Mouse (Mus musculus) cerebellum, adult 9-10 months (tissue): ENCODE data around the gene Cdk14.

ENCODE experiments used
- DNase-seq: peaks from one replicate; pipeline ENCODE4 v3.0.0; 2022

Cdk14 gene

DNA sequence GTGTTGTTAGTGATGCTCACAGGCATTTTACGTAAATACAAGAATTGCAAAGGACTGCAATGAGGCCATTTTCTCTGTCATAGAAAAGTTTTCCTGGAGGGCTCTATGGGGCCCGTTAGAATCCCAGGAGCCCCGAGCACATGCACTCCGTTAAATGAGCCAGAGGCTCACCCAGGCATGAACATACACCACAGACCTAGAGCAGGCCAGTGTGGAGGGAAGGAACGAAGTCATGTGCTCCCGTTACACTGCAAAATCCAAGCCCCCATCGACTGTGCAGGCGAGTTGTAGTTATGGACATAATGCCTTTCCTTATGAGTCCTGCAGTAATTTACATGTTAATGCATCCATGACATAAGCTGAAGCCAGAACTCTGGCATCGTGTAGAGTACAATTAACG is 244.1 kb downstream of the Cdk14 start:
- DNase-seq = no peak

GRCm38 (mm10) chr5:5175611-5176010 is 244.5 kb downstream of the Cdk14 start:
- DNase-seq = no peak

DNA sequence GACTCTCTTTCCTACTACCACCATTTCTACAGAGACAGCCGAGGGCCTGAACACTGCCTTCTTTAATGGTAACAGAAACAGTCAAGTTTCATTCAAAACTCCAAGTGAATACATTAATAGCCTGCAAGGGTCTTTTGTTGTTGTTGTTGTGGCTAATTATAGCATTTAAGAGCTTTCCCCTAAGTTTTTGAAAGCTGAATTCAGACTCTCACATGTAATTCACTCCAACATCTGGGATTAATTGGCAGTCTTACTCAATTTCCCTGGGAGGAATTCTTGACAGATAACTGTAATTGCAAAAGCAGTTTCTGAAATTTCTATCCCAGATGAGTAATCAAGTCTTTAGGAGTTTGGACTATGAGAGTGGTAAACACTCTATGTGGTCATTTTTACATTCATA is 245.0 kb downstream of the Cdk14 start:
- DNase-seq = no peak

DNA sequence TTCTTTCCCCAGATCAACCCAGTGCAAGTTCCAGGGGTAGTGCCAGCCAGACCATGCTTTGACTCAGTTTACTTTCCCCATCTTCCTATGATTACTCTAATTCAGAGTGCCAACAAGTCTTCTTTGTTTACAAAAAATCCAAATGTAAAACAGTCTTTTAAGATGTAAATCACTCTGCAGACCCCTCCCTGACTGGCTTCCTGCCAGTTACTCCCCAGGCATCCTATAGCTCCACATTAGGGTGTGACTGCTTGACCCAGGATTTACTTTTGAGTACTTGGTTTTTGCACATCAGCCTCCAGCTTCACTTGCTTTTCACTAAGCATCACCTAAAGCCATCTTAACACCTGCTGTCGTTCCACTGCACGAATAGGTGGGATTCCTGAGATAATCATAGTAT is 254.0 kb downstream of the Cdk14 start:
- no peak for DNase-seq

DNA sequence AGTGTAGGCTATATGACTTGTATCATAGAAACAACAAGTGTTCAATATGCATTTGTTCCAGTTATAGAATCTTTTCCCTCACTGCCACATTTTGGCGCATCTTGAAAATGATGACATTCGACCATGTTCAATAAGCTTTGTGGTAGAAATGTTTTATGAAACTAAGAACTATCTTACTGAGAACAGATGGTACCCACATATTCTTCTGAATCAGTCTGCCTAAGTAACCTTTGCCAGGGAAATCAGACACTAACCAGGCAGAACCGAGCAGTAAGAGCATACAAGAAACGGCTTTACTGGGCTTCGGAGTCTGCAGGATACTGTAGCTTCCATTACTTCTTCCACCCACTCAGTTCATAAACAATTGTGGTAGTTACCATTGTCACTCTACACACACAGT is 255.8 kb downstream of the Cdk14 start:
- no peak for DNase-seq

DNA sequence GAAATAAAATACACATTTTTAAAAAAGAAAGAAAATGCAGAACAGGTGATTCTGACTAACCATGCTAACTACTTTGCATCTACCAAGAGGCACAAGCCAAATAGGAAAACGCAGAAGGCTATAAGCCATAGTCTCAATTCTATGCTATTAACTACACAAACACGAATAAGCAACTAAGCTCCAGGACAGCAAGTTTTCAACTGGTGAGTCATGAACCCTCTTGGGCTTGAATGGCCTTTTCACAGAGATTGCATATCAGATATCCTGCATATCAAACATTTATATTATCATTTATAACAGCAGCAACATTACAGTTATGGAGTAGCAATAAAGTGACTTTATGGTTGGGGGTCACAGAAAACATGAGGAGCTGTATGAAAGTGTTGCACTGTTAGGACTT is 256.3 kb downstream of the Cdk14 start:
- no peak for DNase-seq

DNA sequence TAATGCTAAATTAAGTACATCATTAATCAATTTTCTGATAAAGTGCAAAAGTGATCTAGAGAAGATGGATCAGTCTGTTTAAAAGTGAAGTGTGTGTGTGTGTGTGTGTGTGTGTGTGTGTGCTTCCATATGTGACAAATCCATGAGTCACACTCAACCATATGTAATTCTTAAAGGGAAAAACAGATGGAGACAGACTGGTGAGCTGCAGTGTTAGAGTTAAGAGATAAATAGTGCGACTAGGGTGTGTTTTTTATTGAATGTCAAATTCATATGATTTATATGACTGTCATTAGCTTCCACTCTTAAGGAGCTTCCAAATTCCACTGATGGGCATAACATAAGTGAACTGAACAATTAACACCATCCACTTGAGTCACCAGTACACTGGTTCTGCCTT is 260.6 kb downstream of the Cdk14 start:
- no peak for DNase-seq

DNA sequence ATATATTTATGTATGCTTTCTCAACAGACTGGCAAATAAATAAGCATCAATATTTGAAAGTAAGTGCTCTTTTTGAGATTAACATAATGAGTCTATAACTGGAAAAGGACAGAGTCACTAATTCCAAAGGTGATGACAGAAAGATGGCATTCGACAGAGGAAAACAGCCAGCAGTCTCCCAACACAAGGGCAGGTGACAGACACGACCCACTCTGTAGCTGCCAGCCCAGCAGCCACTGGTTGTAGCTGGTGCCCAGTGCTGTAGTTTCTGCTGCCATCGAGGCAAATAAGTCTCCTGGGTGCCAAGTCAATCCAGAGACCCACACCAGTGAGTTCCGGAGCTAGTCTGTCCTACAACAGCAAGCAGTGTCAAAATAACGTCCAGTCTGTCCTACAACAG is 280.3 kb downstream of the Cdk14 start:
- DNase-seq = no peak

- DNase-seq = no peak
These were observed 285.1 kb downstream of the Cdk14 start for GRCm38 (mm10) chr5:5134905-5135511.

DNA sequence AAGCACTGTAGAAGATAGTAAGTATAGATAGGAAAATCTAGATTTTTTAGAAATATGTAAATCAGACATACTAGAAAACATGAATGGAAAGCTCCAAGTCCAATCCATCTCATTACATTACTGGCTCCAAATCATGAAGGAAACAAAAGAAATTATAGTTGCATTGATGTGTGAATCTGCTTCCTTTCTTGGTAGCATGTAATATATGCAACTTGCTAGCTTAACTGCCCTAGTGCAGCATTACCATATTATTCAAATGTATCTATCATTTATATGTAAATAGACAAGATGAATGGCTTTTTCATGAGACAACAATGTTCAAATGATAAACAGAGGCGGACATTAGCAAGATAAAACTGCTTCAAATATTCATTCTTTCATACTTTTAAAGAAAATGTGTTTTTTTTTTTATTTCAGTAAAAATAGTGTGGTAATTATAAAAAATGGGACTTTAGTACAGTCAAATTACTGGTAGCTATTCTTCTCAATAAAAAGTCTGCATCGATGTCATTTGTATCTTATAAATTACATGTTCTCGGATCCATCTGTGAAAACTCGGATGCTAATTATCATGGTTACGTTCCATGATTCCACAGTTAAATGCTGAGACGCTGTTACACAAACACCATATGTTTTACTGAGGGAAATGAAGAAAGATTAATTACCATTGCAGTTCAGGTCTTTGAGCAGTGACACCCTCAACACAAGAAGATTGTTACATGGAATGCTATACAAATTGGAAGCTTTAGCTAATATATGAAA is 285.8 kb downstream of the Cdk14 start:
- no peak for DNase-seq

- no peak for DNase-seq
These were observed 291.3 kb downstream of the Cdk14 start for GRCm38 (mm10) chr5:5128852-5129251.

DNA sequence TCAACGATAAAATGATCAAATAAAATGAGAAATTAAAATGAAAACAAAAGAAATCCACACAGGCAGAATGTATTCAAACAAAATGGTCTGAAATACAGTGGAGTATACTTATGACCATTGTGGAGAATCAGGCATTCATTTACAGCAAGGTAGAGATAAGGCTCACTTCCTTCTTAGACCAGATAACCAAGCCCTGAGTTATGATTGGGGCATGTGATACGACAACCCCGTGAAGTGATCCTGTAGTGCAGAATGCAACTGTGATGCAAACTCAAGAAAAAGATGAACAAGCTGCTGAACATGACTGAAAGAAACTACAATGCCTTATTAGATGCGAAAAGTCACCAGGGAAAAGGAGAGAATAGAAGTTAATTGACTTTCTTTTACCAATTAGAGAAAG is 295.5 kb downstream of the Cdk14 start:
- no peak for DNase-seq

DNA sequence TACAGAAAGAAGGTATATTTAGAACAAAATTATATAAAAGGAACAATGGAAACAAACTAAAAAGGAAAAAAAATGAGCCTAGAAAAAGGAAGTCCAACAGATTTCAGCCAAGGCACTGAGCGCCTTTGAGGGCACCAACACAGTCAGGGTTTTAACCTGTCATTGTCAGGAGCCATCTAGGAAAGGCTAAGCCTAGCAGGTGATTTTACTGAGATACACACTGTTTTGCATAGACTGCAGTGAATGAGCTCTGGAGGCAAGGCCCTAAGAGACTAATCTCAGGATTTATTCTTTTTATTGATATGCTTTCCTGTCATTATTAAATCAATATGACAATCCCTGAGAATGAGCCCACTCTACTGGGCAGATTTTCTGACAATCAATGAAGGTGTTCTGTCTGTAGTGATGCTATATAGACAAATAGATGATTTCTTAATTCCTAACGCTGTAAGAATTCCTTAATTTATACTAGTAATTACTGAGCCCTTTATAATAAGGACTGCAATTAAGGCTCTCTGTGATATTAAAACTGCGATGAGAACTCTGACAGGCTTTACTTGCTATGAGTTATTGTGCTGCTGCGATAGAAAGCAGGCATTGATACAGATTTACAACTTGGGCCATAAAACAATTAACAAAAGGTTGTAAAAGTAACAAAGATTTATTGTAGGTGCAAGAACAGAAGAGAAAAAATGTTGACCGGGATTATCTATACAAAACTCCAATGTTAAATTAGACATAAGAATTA is 303.2 kb downstream of the Cdk14 start:
- DNase-seq = no peak

DNA sequence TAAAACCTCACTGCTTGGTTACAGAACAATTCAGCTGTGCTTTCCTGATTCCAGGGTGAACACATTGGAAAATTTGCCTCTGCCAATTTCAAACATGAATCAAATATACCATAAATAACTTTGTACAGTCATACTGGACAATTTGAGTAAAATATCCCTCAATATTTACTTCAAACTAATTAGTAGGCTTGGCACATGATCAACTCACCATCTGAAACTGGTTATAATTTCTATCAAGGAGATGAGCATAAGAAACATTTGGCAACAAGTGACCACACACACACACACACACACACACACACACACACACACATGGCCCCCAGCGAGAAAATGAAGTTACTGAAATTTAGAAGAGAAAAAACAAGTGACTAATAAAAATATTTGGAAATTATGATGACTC is 304.6 kb downstream of the Cdk14 start:
- no peak for DNase-seq

GRCm38 (mm10) chr5:5109621-5110020 is 310.5 kb downstream of the Cdk14 start:
- DNase-seq = no peak

DNA sequence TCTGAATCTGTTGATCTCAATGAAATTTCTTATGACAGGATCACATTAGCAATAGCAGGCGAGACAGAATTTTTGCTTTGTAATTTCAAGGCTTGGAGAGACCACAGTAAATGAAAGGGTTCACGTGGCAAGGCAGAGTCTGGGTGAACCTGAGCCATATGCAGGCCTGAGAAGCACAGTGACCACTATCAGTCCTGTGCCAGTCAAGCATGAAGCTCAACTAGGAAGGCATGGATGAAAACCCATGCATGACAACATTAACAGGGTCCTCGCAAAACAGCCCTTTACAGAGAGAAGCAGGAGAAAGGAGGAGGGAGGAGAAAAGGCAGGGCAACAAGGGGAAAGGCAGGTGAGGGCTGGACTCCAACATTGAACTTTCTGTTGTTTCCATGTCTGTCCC is 311.1 kb downstream of the Cdk14 start:
- no peak for DNase-seq

GRCm38 (mm10) chr5:5096248-5096915 is 323.7 kb downstream of the Cdk14 start:
- no peak for DNase-seq

DNA sequence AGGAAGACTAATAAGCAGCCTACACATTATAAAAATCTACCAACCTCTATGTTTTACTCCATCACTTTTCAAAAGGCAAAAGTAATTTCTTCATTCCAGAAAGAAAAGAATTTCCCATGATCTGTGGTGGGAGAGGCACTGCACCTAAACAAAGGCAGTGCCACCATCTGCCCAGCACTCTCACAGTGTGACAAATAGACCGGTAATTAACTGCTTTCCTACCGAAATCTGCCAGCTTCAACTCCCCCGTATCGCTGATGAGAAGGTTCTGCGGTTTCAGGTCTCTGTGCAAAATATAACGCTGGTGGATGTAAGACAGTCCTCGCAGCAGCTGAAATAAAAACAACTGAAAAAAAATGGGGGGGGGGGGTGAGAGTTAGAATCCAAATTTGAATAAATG is 327.4 kb downstream of the Cdk14 start:
- DNase-seq = no peak

- no peak for DNase-seq
These were observed 348.6 kb downstream of the Cdk14 start for GRCm38 (mm10) chr5:5071526-5071925.

DNA sequence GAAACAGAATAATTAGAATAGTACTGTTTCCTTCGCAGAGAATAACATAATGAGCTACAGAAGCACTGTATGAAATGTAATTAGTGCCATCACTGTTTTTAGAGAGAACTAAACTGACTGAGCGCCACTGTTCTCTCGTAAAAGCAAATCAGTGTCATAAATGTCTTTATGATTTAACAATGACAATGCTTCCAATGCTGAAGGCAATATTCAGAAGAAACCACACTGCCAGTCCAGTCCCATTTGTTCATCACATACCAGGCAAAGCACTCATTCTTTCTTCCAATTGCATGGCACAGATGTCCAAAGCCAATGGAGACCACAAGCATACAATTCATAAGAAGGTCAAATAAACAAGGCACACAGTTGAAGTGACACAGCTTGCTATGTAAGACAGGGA is 355.4 kb downstream of the Cdk14 start:
- no peak for DNase-seq

DNA sequence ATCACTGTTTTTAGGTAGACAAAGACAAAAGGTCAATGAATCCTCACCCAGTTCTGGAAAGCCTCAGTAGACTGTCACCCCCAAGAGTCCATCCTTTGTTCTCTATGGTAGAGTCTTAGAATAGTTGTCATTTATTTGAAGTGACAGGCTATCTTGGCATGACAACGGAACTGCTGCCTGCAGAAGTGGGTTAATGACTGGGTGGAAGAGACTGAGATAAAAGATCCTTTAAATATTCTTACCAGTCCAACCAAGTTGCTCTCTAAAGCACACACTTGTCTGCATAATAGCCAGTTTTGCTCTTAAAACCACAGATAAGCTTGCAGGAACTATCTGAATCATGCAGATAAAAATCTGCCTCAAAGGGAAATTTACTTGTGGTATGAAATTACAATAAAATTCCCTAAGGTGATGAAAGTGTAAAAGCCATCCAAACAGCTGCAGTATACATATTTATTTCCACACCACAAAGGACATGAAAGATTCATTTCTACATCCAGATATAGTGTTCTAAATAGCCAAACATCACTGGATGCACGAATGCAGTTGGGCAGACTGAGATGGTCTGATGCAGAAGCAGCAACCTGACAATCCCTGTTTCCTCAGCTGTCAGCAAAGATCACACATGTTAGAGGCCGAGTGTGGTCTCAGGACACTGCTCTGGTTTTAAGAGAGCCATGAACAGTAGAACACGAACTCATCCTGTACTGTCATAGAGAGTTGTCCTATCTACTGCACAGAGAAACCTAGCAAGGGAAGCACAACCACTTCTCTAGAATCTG is 363.8 kb downstream of the Cdk14 start:
- DNase-seq = no peak

DNA sequence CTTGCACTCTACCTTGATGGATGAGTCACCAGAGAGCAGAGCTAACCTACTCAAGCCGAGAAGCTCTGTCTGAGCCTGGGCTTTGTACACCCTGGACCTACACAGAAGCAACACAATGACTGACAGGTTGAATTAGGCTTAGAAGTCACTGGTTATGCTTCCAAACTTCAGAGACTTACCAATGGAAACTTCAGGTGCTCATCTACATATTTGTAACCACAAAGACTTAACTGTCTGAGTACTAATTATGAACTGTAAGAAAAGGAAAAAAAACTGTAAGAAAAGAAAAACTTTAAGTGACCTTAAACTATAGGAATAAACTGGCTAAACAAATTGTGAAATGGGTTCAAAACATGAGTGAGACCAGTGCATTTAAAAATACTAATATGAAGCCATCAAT is 364.6 kb downstream of the Cdk14 start:
- DNase-seq = no peak

- no peak for DNase-seq
These were observed 365.8 kb downstream of the Cdk14 start for GRCm38 (mm10) chr5:5054270-5054669.
